Mouse (Mus musculus) CH12.LX (cell line): Measurements from ENCODE around the gene Acadl. TPM values are rescaled to one million over a fixed set of nuclear protein-coding genes. Genes with fewer than 3 reads are reported as not detected.

Experiments
- DNase-seq: peaks from one replicate; pipeline ENCODE4 v3.0.0-alpha.2; 2013; ENCODE audit errors: extremely low read depth
- H3K27ac ChIP-seq: 2 replicates; pipeline ENCODE4 v1.5.1; 2012; ENCODE audit warnings: low read depth, mild to moderate bottlenecking, control low read depth, moderate library complexity; ENCODE audit not compliant: insufficient read depth
- H3K27me3 ChIP-seq: replicated peaks from 2 replicates; pipeline ENCODE3; 2012; ENCODE audit warnings: inconsistent platforms
- H3K36me3 ChIP-seq, 2 experiments: replicated peaks in 1 of 2; 2 replicates each; pipeline versions ENCODE3 to v1.6.1; 2012; ENCODE audit warnings: inconsistent platforms in 1 of 2, low read length in 1 of 2, mild to moderate bottlenecking in 1 of 2, mixed read lengths in 1 of 2, moderate library complexity in 1 of 2; ENCODE audit not compliant: control insufficient read depth in 1 of 2, insufficient read depth in 1 of 2
- H3K4me1 ChIP-seq, 2 experiments: 2 replicates each; pipeline ENCODE4 v1.6.1; 2012; ENCODE audit warnings: inconsistent platforms in 1 of 2, moderate library complexity in 1 of 2; ENCODE audit not compliant: insufficient read depth in 2 of 2, control insufficient read depth in 1 of 2
- H3K4me2 ChIP-seq: 2 replicates; pipeline ENCODE4 v1.6.1; 2012; ENCODE audit warnings: low read depth, mild to moderate bottlenecking, control low read depth; ENCODE audit not compliant: poor library complexity, insufficient read depth, severe bottlenecking
- H3K4me3 ChIP-seq, 3 experiments: fragments of 150-350 bp in 1 of 3; sonication (generic) in 1 of 3; replicated peaks in 1 of 3; 2 replicates each; pipeline versions ENCODE3 to v1.5.1; 2011 to 2012; ENCODE audit warnings: low read depth in 2 of 3, low read length in 2 of 3, mild to moderate bottlenecking in 2 of 3, moderate library complexity in 2 of 3, control low read depth in 1 of 3, improper control_type of control experiment in 1 of 3, inconsistent platforms in 1 of 3, mixed read lengths in 1 of 3; ENCODE audit not compliant: poor library complexity in 1 of 3
- H3K79me2 ChIP-seq: replicated peaks from 2 replicates; pipeline ENCODE4 v1.6.1; 2012; ENCODE audit warnings: mild to moderate bottlenecking, moderate library complexity; ENCODE audit not compliant: control insufficient read depth, poor library complexity, insufficient read depth, severe bottlenecking; ENCODE audit errors: extremely low read depth
- H3K9ac ChIP-seq: 2 replicates; pipeline ENCODE4 v1.6.1; 2012; ENCODE audit warnings: low read depth, mild to moderate bottlenecking, control low read depth, moderate library complexity; ENCODE audit not compliant: insufficient read depth
- H3K9me3 ChIP-seq: replicated peaks from 2 replicates; pipeline ENCODE3; 2012; ENCODE audit warnings: low read length, inconsistent platforms, mixed read lengths
- BHLHE40 ChIP-seq: IDR thresholded peaks from 2 replicates; pipeline ENCODE4 v1.6.1; 2011; ENCODE audit warnings: mild to moderate bottlenecking, low read depth, low read length, improper control_type of control experiment
- CHD1 ChIP-seq: IDR thresholded peaks from 2 replicates; pipeline ENCODE4 v1.6.1; 2012; ENCODE audit warnings: low read depth, low read length, improper control_type of control experiment, inconsistent platforms
- CHD2 ChIP-seq: IDR thresholded peaks from 2 replicates; pipeline ENCODE4 v1.6.1; 2011; ENCODE audit warnings: low read length, improper control_type of control experiment
- CTCF ChIP-seq, 2 experiments: IDR thresholded peaks in 1 of 2; conservative IDR thresholded peaks in 1 of 2; 2 replicates each; pipeline ENCODE4 v1.5.1; 2011 to 2012; ENCODE audit warnings: low read depth in 2 of 2, low read length in 2 of 2, improper control_type of control experiment in 1 of 2, inconsistent platforms in 1 of 2, mild to moderate bottlenecking in 1 of 2, moderate library complexity in 1 of 2
- E2F4 ChIP-seq: IDR thresholded peaks from 2 replicates; pipeline ENCODE4 v1.6.1; 2011; ENCODE audit warnings: low read depth, low read length, improper control_type of control experiment; ENCODE audit not compliant: insufficient replicate concordance
- ELF1 ChIP-seq: IDR thresholded peaks from 2 replicates; pipeline ENCODE4 v1.6.1; 2014; ENCODE audit warnings: low read depth, mild to moderate bottlenecking, inconsistent platforms, low read length, improper control_type of control experiment
- EP300 ChIP-seq: IDR thresholded peaks from 2 replicates; pipeline ENCODE4 v1.6.1; 2011; ENCODE audit warnings: low read length, improper control_type of control experiment
- ETS1 ChIP-seq: conservative IDR thresholded peaks from 2 replicates; pipeline ENCODE4 v1.6.1; 2012; ENCODE audit warnings: low read depth, mild to moderate bottlenecking, inconsistent platforms, low read length, improper control_type of control experiment, moderate library complexity
- GABPA ChIP-seq: IDR thresholded peaks from 2 replicates; pipeline ENCODE4 v1.6.1; 2012; ENCODE audit warnings: low read depth, low read length, improper control_type of control experiment, inconsistent platforms; ENCODE audit not compliant: insufficient replicate concordance
- HCFC1 ChIP-seq: IDR thresholded peaks from 2 replicates; pipeline ENCODE4 v1.6.1; 2012; ENCODE audit warnings: low read depth, mild to moderate bottlenecking, inconsistent platforms, low read length, improper control_type of control experiment
- IRF4 ChIP-seq: IDR thresholded peaks from 2 replicates; pipeline ENCODE4 v1.6.1; 2014; ENCODE audit warnings: low read depth, mild to moderate bottlenecking, inconsistent platforms, low read length, improper control_type of control experiment
- JUN ChIP-seq: IDR thresholded peaks from 2 replicates; pipeline ENCODE4 v1.6.1; 2011; ENCODE audit warnings: low read depth, mild to moderate bottlenecking, low read length, improper control_type of control experiment, moderate library complexity; ENCODE audit not compliant: insufficient read depth
- JUND ChIP-seq: conservative IDR thresholded peaks from 2 replicates; pipeline ENCODE4 v1.6.1; 2011; ENCODE audit warnings: low read depth, low read length, improper control_type of control experiment
- KAT2A ChIP-seq: IDR thresholded peaks from 2 replicates; pipeline ENCODE4 v1.6.1; 2012; ENCODE audit warnings: low read length, improper control_type of control experiment, inconsistent platforms; ENCODE audit not compliant: insufficient replicate concordance
- MAFK ChIP-seq: IDR thresholded peaks from 2 replicates; pipeline ENCODE4 v1.6.1; 2011; ENCODE audit warnings: low read length, improper control_type of control experiment; ENCODE audit not compliant: insufficient replicate concordance
- MAX ChIP-seq: IDR thresholded peaks from 2 replicates; pipeline ENCODE4 v1.6.1; 2011; ENCODE audit warnings: low read length, improper control_type of control experiment
- MAZ ChIP-seq: IDR thresholded peaks from 2 replicates; pipeline ENCODE4 v1.6.1; 2012; ENCODE audit warnings: low read depth, mild to moderate bottlenecking, inconsistent platforms, low read length, improper control_type of control experiment, moderate library complexity
- MEF2A ChIP-seq: IDR thresholded peaks from 2 replicates; pipeline ENCODE4 v1.6.1; 2014; ENCODE audit warnings: low read depth, mild to moderate bottlenecking, inconsistent platforms, low read length, improper control_type of control experiment, borderline replicate concordance
- MXI1 ChIP-seq: IDR thresholded peaks from 2 replicates; pipeline ENCODE4 v1.6.1; 2011; ENCODE audit warnings: mild to moderate bottlenecking, low read depth, low read length, improper control_type of control experiment
- MYC ChIP-seq: IDR thresholded peaks from 2 replicates; pipeline ENCODE4 v1.6.1; 2011; ENCODE audit warnings: low read depth, mild to moderate bottlenecking, improper control_type of control experiment, low read length
- NELFE ChIP-seq: IDR thresholded peaks from 2 replicates; pipeline ENCODE4 v1.6.1; 2011; ENCODE audit warnings: low read depth, low read length, improper control_type of control experiment
- NRF1 ChIP-seq: IDR thresholded peaks from 2 replicates; pipeline ENCODE4 v1.6.1; 2014; ENCODE audit warnings: low read depth, mild to moderate bottlenecking, inconsistent platforms, low read length, improper control_type of control experiment, moderate library complexity
- PAX5 ChIP-seq: IDR thresholded peaks from 2 replicates; pipeline ENCODE4 v1.6.1; 2012; ENCODE audit warnings: low read length, inconsistent platforms, mixed read lengths
- POLR2A ChIP-seq: IDR thresholded peaks from 2 replicates; pipeline ENCODE4 v1.6.1; 2011; ENCODE audit warnings: low read depth, mild to moderate bottlenecking, improper control_type of control experiment, low read length
- POLR2AphosphoS2 ChIP-seq: IDR thresholded peaks from 2 replicates; pipeline ENCODE4 v1.6.1; 2011; ENCODE audit warnings: low read depth, low read length, improper control_type of control experiment
- RAD21 ChIP-seq: IDR thresholded peaks from 2 replicates; pipeline ENCODE4 v1.6.1; 2011; ENCODE audit warnings: low read depth, mild to moderate bottlenecking, low read length, improper control_type of control experiment, moderate library complexity
- RCOR1 ChIP-seq: conservative IDR thresholded peaks from 2 replicates; pipeline ENCODE4 v1.6.1; 2012; ENCODE audit warnings: low read depth, mild to moderate bottlenecking, inconsistent platforms, low read length, improper control_type of control experiment
- SIN3A ChIP-seq: IDR thresholded peaks from 2 replicates; pipeline ENCODE4 v1.6.1; 2012; ENCODE audit warnings: low read length, improper control_type of control experiment, inconsistent platforms
- SMC3 ChIP-seq: IDR thresholded peaks from 2 replicates; pipeline ENCODE4 v1.6.1; 2011; ENCODE audit warnings: low read depth, low read length, improper control_type of control experiment
- TBP ChIP-seq: conservative IDR thresholded peaks from 2 replicates; pipeline ENCODE4 v1.6.1; 2011; ENCODE audit warnings: low read depth, low read length, improper control_type of control experiment
- TCF12 ChIP-seq: IDR thresholded peaks from 2 replicates; pipeline ENCODE4 v1.6.1; 2014; ENCODE audit warnings: low read depth, mild to moderate bottlenecking, inconsistent platforms, low read length, improper control_type of control experiment
- UBTF ChIP-seq: IDR thresholded peaks from 2 replicates; pipeline ENCODE4 v1.6.1; 2012; ENCODE audit warnings: low read depth, mild to moderate bottlenecking, inconsistent platforms, low read length, improper control_type of control experiment, moderate library complexity
- USF1 ChIP-seq: IDR thresholded peaks from 2 replicates; pipeline ENCODE4 v1.6.1; 2014; ENCODE audit warnings: low read depth, mild to moderate bottlenecking, inconsistent platforms, low read length, improper control_type of control experiment
- USF2 ChIP-seq: conservative IDR thresholded peaks from 2 replicates; pipeline ENCODE4 v1.6.1; 2011; ENCODE audit warnings: low read depth, low read length, improper control_type of control experiment
- ZC3H11A ChIP-seq: IDR thresholded peaks from 2 replicates; pipeline ENCODE4 v1.6.1; 2012; ENCODE audit warnings: low read depth, mild to moderate bottlenecking, inconsistent platforms, low read length, improper control_type of control experiment
- ZKSCAN1 ChIP-seq: IDR thresholded peaks from 2 replicates; pipeline ENCODE4 v1.6.1; 2012; ENCODE audit warnings: low read depth, inconsistent platforms, low read length, improper control_type of control experiment, borderline replicate concordance
- ZMIZ1 ChIP-seq: IDR thresholded peaks from 2 replicates; pipeline ENCODE4 v1.6.1; 2012; ENCODE audit warnings: low read depth, mild to moderate bottlenecking, inconsistent platforms, low read length, improper control_type of control experiment
- ZNF384 ChIP-seq: IDR thresholded peaks from 2 replicates; pipeline ENCODE4 v1.6.1; 2012; ENCODE audit warnings: low read depth, low read length, improper control_type of control experiment, inconsistent platforms
- dilution Hi-C: fragments of 300-500 bp; cut with MboI; formaldehyde crosslinking; loops from 2 replicates; pipeline ENCODE4 v1.14.3; 2020; ENCODE audit warnings: low sequenced_read_pairs; ENCODE audit not compliant: extremely low pct_unique_long_range_greater_than_20kb, extremely low pct_ligation_motif_present
- in situ Hi-C: fragments of 300-500 bp; cut with MboI; formaldehyde crosslinking; loops from 3 replicates; pipeline ENCODE4 v1.14.3; 2019; ENCODE audit warnings: low sequenced_read_pairs, low pct_ligation_motif_present, low pct_unique_long_range_greater_than_20kb, mixed read lengths
- polyA plus RNA-seq: library from polyadenylated mRNA; unstranded; fragments of >175 nt; gene quantifications from 2 replicates; pipeline ENCODE4 v1.2.1, GENCODE M21; 2012; ENCODE audit warnings: low read depth; ENCODE audit not compliant: insufficient read length
- total RNA-seq, 2 experiments: library from RNA; depleted of rRNA; stranded (reverse); fragments of 300-350 nt in 1 of 2; fragments of >200 nt in 1 of 2; gene quantifications; 2 replicates each; pipeline ENCODE4 v1.2.3; 2012 to 2014

Gene Acadl
- total and polyA plus RNA-seq, 3 experiments: 24.7 to 58.9 (median 26.2) TPM

DNA sequence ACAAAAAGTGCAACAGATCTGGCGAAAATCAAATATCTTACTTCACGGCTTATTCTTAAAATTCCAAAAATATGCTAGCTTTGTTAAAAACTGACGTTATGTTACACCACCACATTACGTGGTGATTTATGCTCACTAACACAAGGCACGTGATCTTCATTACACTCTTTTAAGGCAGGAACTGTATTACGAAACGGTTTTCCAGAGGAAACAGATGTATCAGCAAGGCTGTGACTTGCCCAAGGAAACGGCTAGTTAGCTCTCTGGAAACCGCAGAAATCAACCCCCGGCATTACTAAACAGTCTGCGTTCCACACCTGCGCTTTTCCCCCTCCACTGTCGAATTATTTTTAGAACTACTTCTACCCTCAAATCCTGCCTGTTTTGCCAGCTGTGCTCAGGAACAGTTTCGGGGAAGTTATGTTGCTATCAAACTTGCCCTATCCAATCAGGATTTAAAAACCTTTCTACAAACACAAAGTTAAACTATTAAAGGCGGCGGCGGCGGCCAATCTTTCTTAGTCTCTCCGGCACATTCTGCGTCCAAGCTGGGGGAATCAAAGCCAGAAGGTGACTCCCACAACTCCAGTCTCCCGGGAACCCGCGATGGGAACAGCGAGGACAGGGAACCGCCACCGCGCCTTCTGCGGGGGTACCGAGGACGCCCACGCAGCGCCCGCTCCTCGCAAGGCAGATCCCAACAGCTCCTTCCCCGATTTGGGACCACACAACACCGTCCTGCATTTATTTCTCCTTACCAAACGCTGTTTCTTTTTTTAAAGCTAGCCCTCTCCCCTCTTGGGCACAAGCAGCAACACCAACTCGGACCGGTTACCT lies 46.9 kb downstream of the Acadl start:
- in situ Hi-C loops (no loop called here), dilution Hi-C loops (no loop called here)
- peak overlapping the region; percentile 96 for H3K4me2 ChIP-seq
- H3K27ac ChIP-seq: peak overlapping the region; percentile 82
- peak overlapping the region; percentile 69 for H3K9ac ChIP-seq
- peak; percentile 75 for DNase-seq
- peaks cover 10% of the 10 kb centered on the region for H3K79me2 ChIP-seq
- H3K4me3 ChIP-seq: peak overlapping the region; percentile 71 to 85 (median 79)
- no peaks in the 10 kb centered on the region for H3K36me3 ChIP-seq
- TF ChIP-seq POLR2AphosphoS2 (no peak), UBTF (no peak), POLR2A (peak; percentile 38; the same call in 1 of the 2 replicates), TCF12 (peak; percentile 81), EP300 (peak; percentile 78), MAFK (0 out of 2 replicates have a peak, but pooled peaks have one; percentile 46), ZMIZ1 (no peak), KAT2A (no peak), USF1 (peak; percentile 71), ETS1 (peak; percentile 93), HCFC1 (no peak), GABPA (no peak), NRF1 (no peak), SIN3A (peak; percentile 10), USF2 (peak; percentile 75), MEF2A (peak; percentile 83), MAX (peak; percentile 88), SMC3 (no peak), MXI1 (peak; percentile 53), E2F4 (no peak), MYC (peak; percentile 65), CHD1 (peak; percentile 43; the same call in 1 of the 2 replicates), NELFE (no peak; the same call in 1 of the 2 replicates), RCOR1 (0 out of 2 replicates have a peak, but pooled peaks have one; percentile 15), MAZ (no peak), RAD21 (no peak), ZKSCAN1 (no peak), JUND (0 out of 2 replicates have a peak, but pooled peaks have one; percentile 41), ZC3H11A (no peak), TBP (peak; percentile 76), PAX5 (no peak), BHLHE40 (peak; percentile 97), CHD2 (0 out of 2 replicates have a peak, but pooled peaks have one; percentile 41), JUN (no peak), IRF4 (peak; percentile 37; the same call in 1 of the 2 replicates), ZNF384 (no peak), CTCF (conservative IDR thresholded peaks at IDR 0.05 in 1 of 2, IDR thresholded peaks at IDR 0.05 in 1 of 2; ENCODE audit: low read depth in 2 of 2, low read length in 2 of 2) (no peak), ELF1 (no peak)
- H3K27me3 ChIP-seq: no peaks in the 10 kb centered on the region
- no peaks in the 10 kb centered on the region for H3K9me3 ChIP-seq
- H3K4me1 ChIP-seq: peaks cover 4 to 24% of the 10 kb centered on the region in 2 experiments; a peak in 3 of 4 replicates
